Mouse (Mus musculus) lung, postnatal 14 days (tissue): ENCODE results near the gene Ces2a.

ENCODE experiments used
- DNase-seq: peaks from one replicate; pipeline ENCODE4 v3.0.0; 2021

Gene Ces2a

GRCm38 (mm10) chr8:104733753-104734152, at the start of gene Ces2a:
TSS of gene Ces2a (plus strand) at chr8:104734003.
- DNase-seq = no peak

GRCm38 (mm10) chr8:104688433-104688832, 45.4 kb upstream of the Ces2a start:
- DNase-seq = no peak

GRCm38 (mm10) chr8:104698556-104698955, 35.2 kb upstream of the Ces2a start:
- DNase-seq = no peak

- no peak for DNase-seq
Measured at GRCm38 (mm10) chr8:104701900-104702299, 31.9 kb upstream of the Ces2a start.

- DNase-seq = no peak
Measured at GRCm38 (mm10) chr8:104721166-104721565, 12.6 kb upstream of the Ces2a start.

GRCm38 (mm10) chr8:104731451-104731850, 2.4 kb upstream of the Ces2a start:
- no peak for DNase-seq

GRCm38 (mm10) chr8:104731969-104732368, 1.8 kb upstream of the Ces2a start:
- no peak for DNase-seq

GRCm38 (mm10) chr8:104742039-104742438, 8.2 kb downstream of the Ces2a start:
- no peak for DNase-seq

GRCm38 (mm10) chr8:104743410-104743809, 9.6 kb downstream of the Ces2a start:
- no peak for DNase-seq

GRCm38 (mm10) chr8:104752818-104753217, 19.0 kb downstream of the Ces2a start:
- DNase-seq = no peak

GRCm38 (mm10) chr8:104757621-104758020, 23.8 kb downstream of the Ces2a start:
- no peak for DNase-seq

GRCm38 (mm10) chr8:104758209-104758608, 24.4 kb downstream of the Ces2a start:
- no peak for DNase-seq

GRCm38 (mm10) chr8:104761126-104761525, 27.3 kb downstream of the Ces2a start:
- no peak for DNase-seq

GRCm38 (mm10) chr8:104766485-104766884, 32.7 kb downstream of the Ces2a start:
- no peak for DNase-seq

GRCm38 (mm10) chr8:104770365-104770764, 36.6 kb downstream of the Ces2a start:
- no peak for DNase-seq

GRCm38 (mm10) chr8:104787049-104787448, 53.2 kb downstream of the Ces2a start:
- DNase-seq = no peak

GRCm38 (mm10) chr8:104788929-104789328, 55.1 kb downstream of the Ces2a start:
- DNase-seq = no peak

GRCm38 (mm10) chr8:104789886-104790680, 56.3 kb downstream of the Ces2a start:
- peak; percentile 37 for DNase-seq
